Mouse (Mus musculus): Measurements from ENCODE around the gene Sulf2. TPM values are rescaled to one million over a fixed set of nuclear protein-coding genes. Genes with fewer than 3 reads are reported as not detected.

Gene Sulf2
- polyA plus RNA-seq, 1 experiment: 20.0 TPM

DNA sequence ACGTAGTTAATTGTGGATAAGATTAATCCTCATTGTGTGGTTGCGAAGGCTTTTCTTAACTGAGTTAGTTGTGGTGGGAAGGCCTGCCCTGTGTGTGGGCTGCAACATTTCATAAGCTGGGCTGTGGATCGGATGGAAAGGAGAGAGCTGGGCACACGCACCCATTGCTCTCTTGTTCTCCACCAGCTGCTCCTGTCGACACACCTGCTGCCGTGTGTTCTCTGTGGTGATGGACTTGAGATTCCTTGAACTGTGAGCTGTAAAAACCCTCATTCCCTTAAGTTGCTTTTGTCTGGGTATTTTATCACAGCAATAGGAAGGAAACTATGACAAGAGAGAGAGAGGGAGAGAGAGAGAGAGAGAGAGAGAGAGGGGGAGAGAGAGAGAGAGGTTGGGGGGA is 30.3 kb upstream of the Sulf2 start:
- H3K36me3 ChIP-seq (ENCODE audit: control insufficient read depth, insufficient read depth, low read length): no peaks in the 10 kb centered on the region
- no peak overlapping the region for H3K27ac ChIP-seq (ENCODE audit: insufficient read depth, low read length)
- TF ChIP-seq CTCF (IDR thresholded peaks at IDR 0.05; ENCODE audit: extremely low read depth, insufficient read depth, insufficient read length, insufficient replicate concordance) (no peak), POLR2A (IDR thresholded peaks at IDR 0.05; ENCODE audit: low read depth, low read length) (no peak)
- H3K4me1 ChIP-seq (ENCODE audit: control insufficient read depth, insufficient read depth, insufficient read length): no peaks in the 10 kb centered on the region; the same call in 1 of the 2 replicates
- H3K27me3 ChIP-seq (ENCODE audit: control insufficient read depth, insufficient read depth, low read length): no peaks in the 10 kb centered on the region
- WGBS: 89% methylated on average over 6 of the region's 6 CpGs
- no peak for DNase-seq (ENCODE audit: low read depth in 1 of 2, low spot score in 2 of 2)
- H3K4me3 ChIP-seq (ENCODE audit: extremely low read depth, insufficient read depth, insufficient read length): no peak overlapping the region

- no peak for DNase-seq (ENCODE audit: low read depth in 1 of 2, low spot score in 2 of 2)
- TF ChIP-seq POLR2A (IDR thresholded peaks at IDR 0.05; ENCODE audit: low read depth, low read length): no peak
- peak; percentile 14; the same call in 1 of the 2 replicates for TF ChIP-seq CTCF (IDR thresholded peaks at IDR 0.05; ENCODE audit: extremely low read depth, insufficient read depth, insufficient read length, insufficient replicate concordance)
- WGBS: 70% methylated on average over 6 of the region's 6 CpGs
- Histone ChIP-seq H3K27ac (ENCODE audit: insufficient read depth, low read length) (no peak overlapping the region), H3K4me1 (ENCODE audit: control insufficient read depth, insufficient read depth, insufficient read length) (no peaks in the 10 kb centered on the region; the same call in 1 of the 2 replicates), H3K36me3 (ENCODE audit: control insufficient read depth, insufficient read depth, low read length) (no peaks in the 10 kb centered on the region), H3K27me3 (ENCODE audit: control insufficient read depth, insufficient read depth, low read length) (no peaks in the 10 kb centered on the region), H3K4me3 (ENCODE audit: extremely low read depth, insufficient read depth, insufficient read length) (no peak overlapping the region)
Observed at GRCm38 (mm10) chr2:166184417-166184816, 29.0 kb upstream of the Sulf2 start.

DNA sequence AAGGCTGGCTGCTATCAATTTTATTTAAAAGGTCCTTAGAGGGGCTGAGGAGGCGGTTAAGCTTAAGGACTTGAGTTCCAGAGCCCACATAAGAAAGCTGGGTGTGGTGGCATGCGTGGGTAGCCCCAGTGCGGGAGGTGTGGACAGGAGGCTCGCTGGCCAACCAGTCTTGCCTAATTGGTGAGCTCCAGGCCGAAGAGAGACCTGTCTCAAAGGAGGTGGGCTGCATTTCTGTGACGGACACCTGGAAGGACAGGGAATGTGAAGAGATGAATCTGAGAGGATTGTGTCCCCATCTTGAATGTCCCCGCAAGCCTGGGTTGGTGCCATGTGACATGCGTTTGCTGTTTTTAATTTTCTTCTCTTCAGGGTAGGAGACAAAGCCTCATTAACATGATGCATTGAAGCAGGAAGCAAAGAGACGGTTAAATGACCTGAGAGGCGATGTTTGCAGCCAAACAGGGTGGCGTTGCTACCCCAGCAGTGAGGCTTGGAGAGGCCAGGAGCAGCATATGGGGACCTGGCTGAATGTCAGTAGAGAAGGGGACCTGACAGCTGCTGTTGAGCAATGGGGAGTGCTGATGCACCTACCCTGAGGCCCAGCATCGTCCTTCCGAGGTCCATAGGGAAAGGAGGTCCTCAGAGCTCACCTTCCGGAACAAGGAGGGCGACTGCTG is 26.7 kb upstream of the Sulf2 start:
- H3K4me3 ChIP-seq (ENCODE audit: extremely low read depth, insufficient read depth, insufficient read length): no peak overlapping the region
- no peaks in the 10 kb centered on the region; the same call in 1 of the 2 replicates for H3K4me1 ChIP-seq (ENCODE audit: control insufficient read depth, insufficient read depth, insufficient read length)
- H3K27ac ChIP-seq (ENCODE audit: insufficient read depth, low read length): peak overlapping the region; percentile 17
- no peaks in the 10 kb centered on the region for H3K27me3 ChIP-seq (ENCODE audit: control insufficient read depth, insufficient read depth, low read length)
- no peak for TF ChIP-seq CTCF (IDR thresholded peaks at IDR 0.05; ENCODE audit: extremely low read depth, insufficient read depth, insufficient read length, insufficient replicate concordance)
- no peak for TF ChIP-seq POLR2A (IDR thresholded peaks at IDR 0.05; ENCODE audit: low read depth, low read length)
- DNase-seq (ENCODE audit: low read depth in 1 of 2, low spot score in 2 of 2): no peak
- no peaks in the 10 kb centered on the region for H3K36me3 ChIP-seq (ENCODE audit: control insufficient read depth, insufficient read depth, low read length)
- 93% methylated on average over 15 of the region's 15 CpGs for WGBS

- no peaks in the 10 kb centered on the region for H3K27me3 ChIP-seq (ENCODE audit: control insufficient read depth, insufficient read depth, low read length)
- no peaks in the 10 kb centered on the region for H3K36me3 ChIP-seq (ENCODE audit: control insufficient read depth, insufficient read depth, low read length)
- no peaks in the 10 kb centered on the region; the same call in 1 of the 2 replicates for H3K4me1 ChIP-seq (ENCODE audit: control insufficient read depth, insufficient read depth, insufficient read length)
- H3K4me3 ChIP-seq (ENCODE audit: extremely low read depth, insufficient read depth, insufficient read length): no peak overlapping the region
- DNase-seq (ENCODE audit: low read depth in 1 of 2, low spot score in 2 of 2): peak; percentile 6 to 8
- WGBS: 34% methylated on average over 11 of the region's 11 CpGs
- TF ChIP-seq CTCF (IDR thresholded peaks at IDR 0.05; ENCODE audit: extremely low read depth, insufficient read depth, insufficient read length, insufficient replicate concordance) (no peak), POLR2A (IDR thresholded peaks at IDR 0.05; ENCODE audit: low read depth, low read length) (no peak)
- peak overlapping the region; percentile 64 for H3K27ac ChIP-seq (ENCODE audit: insufficient read depth, low read length)
Observed at GRCm38 (mm10) chr2:166180744-166181508, 25.5 kb upstream of the Sulf2 start.

DNA sequence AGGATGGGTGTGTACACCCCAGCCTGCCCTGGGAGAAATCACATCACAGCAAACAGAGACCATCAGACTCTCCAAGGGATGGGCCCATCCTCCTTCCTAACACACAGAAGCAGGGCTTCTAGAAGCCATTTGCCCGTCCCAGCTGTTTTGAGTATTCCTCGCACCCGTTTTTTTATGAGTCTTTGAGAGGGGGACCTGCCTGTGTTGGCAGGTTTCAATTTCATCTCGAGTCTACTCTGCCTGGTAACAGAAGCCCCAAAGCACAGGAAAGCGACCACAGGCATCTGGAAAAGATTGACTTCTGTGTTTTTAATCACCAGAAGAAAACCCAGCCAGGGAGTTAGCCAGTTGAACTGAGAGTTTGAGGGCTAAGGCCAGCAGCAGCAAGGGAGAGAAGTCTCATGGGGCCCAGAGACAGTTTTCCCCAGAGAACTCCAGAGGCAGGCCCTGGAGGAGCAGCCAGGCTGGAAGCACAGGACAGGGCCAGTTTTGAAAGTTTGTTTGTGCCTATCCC is 24.7 kb upstream of the Sulf2 start:
- Histone ChIP-seq H3K36me3 (ENCODE audit: control insufficient read depth, insufficient read depth, low read length) (no peaks in the 10 kb centered on the region), H3K27me3 (ENCODE audit: control insufficient read depth, insufficient read depth, low read length) (no peaks in the 10 kb centered on the region), H3K27ac (ENCODE audit: insufficient read depth, low read length) (peak overlapping the region; percentile 64), H3K4me1 (ENCODE audit: control insufficient read depth, insufficient read depth, insufficient read length) (no peaks in the 10 kb centered on the region; the same call in 1 of the 2 replicates), H3K4me3 (ENCODE audit: extremely low read depth, insufficient read depth, insufficient read length) (no peak overlapping the region)
- no peak for DNase-seq (ENCODE audit: low read depth in 1 of 2, low spot score in 2 of 2)
- WGBS: 54% methylated on average over 5 of the region's 5 CpGs
- TF ChIP-seq POLR2A (IDR thresholded peaks at IDR 0.05; ENCODE audit: low read depth, low read length) (no peak), CTCF (IDR thresholded peaks at IDR 0.05; ENCODE audit: extremely low read depth, insufficient read depth, insufficient read length, insufficient replicate concordance) (no peak)

DNA sequence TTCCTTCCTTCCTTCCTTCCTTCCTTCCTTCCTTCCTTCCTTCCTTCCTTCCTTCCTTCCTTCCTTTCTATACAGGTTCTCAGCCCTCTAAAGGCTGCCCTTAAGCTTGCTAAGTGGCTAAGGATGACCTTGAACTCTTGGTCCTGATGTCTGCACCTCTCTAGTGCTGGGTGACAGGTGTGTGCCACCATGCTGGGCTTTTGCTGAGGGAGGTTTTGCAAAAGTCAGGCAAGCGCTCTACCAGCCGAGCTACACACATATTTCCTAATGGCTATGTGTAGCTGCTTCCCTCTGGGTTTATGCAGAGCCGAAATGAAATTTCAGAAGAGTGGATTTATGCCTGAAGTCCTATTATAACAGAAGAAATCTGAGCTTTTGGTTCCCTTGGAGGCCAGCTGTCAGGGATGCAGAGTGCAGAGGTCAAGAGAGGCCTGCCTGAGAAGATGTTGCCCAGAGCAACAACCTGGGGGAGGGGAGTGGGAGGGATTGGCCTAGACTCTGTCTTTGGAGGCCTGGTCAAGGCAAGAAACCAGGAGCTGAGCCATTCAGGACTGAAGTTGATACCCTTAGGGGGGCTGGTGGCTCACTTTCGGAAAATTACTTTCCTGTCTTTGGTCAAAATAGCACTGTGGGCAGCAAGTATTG is 24.1 kb upstream of the Sulf2 start:
- H3K36me3 ChIP-seq (ENCODE audit: control insufficient read depth, insufficient read depth, low read length): no peaks in the 10 kb centered on the region
- peak overlapping the region; percentile 64; the same call in 1 of the 2 replicates for H3K27ac ChIP-seq (ENCODE audit: insufficient read depth, low read length)
- no peak overlapping the region for H3K4me3 ChIP-seq (ENCODE audit: extremely low read depth, insufficient read depth, insufficient read length)
- no peak for TF ChIP-seq POLR2A (IDR thresholded peaks at IDR 0.05; ENCODE audit: low read depth, low read length)
- TF ChIP-seq CTCF (IDR thresholded peaks at IDR 0.05; ENCODE audit: extremely low read depth, insufficient read depth, insufficient read length, insufficient replicate concordance): no peak
- H3K27me3 ChIP-seq (ENCODE audit: control insufficient read depth, insufficient read depth, low read length): no peaks in the 10 kb centered on the region
- peaks cover 4% of the 10 kb centered on the region; the same call in 1 of the 2 replicates for H3K4me1 ChIP-seq (ENCODE audit: control insufficient read depth, insufficient read depth, insufficient read length)
- WGBS: 90% methylated on average over 4 of the region's 4 CpGs
- no peak for DNase-seq (ENCODE audit: low read depth in 1 of 2, low spot score in 2 of 2)

Data from spleen, adult 2 months (tissue).